Mouse (Mus musculus) inflammation-experienced regulatory T-cells, adult 6 months (primary cell): Measurements from ENCODE around the gene Efnb3. TPM values are rescaled to one million over a fixed set of nuclear protein-coding genes. Genes with fewer than 3 reads are reported as not detected.
"Not testable (repeated sequence)": the region's sequence is repeated elsewhere in the genome, so short reads cannot be mapped to it uniquely, and the experiment has no call there.

Experiments used
- ATAC-seq: one replicate; pipeline ENCODE4 v1.8.0; 2017
- polyA plus RNA-seq, 3 experiments: library from polyadenylated mRNA; unstranded; fragments of 100-300 nt; shearing (Covaris generic); gene quantifications; one replicate each; pipeline ENCODE4 v1.2.1; 2017

The Efnb3 gene
- polyA plus RNA-seq, 3 experiments from 2014 or later: 0.11 to 0.22 TPM; not detected in 1

GRCm38 (mm10) chr11:69549060-69549656 lies 10.8 kb downstream of the Efnb3 start, which contains the start of gene Dnah2:
Dnah2 (minus strand) TSS chr11:69549110.
- no peak for ATAC-seq

GRCm38 (mm10) chr11:69547071-69547470 lies 12.9 kb downstream of the Efnb3 start:
- ATAC-seq: no peak

GRCm38 (mm10) chr11:69546423-69547053 lies 13.5 kb downstream of the Efnb3 start:
- ATAC-seq: no peak

- no peak for ATAC-seq
Observed at GRCm38 (mm10) chr11:69545957-69546356, 14.0 kb downstream of the Efnb3 start.

DNA sequence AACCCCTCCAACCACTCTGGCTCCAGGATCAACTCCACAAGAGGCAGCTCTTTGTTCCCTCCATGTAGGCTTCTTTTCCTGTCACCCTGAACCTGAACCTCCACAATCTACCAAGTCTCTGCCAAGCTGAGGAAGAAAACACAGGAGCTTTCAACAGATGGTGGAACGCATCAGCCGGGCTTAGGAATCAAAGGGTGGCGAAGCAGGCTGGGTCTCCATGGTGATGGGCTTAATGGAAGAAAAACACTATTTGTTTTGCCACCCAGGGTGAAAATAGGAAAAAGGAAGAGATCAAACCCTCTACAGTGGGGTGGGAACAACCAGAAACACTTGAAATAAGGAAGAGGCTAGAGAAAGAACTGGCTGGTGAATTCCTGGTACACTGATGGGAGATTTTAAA lies 16.4 kb downstream of the Efnb3 start:
- no peak for ATAC-seq

- not testable (repeated sequence) for ATAC-seq
Observed at GRCm38 (mm10) chr11:69541741-69542140, 18.3 kb downstream of the Efnb3 start.

GRCm38 (mm10) chr11:69540700-69541099 lies 19.3 kb downstream of the Efnb3 start:
- ATAC-seq: no peak

DNA sequence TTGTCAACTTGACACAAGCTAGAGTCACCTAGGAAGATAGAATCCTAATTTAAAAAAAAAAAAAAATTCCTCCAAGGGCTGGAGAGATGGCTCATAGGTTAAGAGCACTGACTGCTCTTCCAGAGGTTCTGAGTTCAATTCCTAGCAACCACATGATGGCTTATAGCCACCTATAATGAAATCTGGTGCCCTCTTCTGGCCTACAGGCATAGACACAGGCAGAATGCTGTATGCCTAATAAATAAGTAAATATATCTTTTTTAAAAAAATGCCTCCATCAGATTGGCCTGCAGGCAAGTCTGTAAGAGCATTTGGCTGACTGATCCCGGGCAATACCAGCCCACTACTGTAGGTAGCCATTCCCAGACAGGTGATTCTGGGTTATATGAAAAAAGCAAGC lies 25.0 kb downstream of the Efnb3 start:
- ATAC-seq: no peak

DNA sequence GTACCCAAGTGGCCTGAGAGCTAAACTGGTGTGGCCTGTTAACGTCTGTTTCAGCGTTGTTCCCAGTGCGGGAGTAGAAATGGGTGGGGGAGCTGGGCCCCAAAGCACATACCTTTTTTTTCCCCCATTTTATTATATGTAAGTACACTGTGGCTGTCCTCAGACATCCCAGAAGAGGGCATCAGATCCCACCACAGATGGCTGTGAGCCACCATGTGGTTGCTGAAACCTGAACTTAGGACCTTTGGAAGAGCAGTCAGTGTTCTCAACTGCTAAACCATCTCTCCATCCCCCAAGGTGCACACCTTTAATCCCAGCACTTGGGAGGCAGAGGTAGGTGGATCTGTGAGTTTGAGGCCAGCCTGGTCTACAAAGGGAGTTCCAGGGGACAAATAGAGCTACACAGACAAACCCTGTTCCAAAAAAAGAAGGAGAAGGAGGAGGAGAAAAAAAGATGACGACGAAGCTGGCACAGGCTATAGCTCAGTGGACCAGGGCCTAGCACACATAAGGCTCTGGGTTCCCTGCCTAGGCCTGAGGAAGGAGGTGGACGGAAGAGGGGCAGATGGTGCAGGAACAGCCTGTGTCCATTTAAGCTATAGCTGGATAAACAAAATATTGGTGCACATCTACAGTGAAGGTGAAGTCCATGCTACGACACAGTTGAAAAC lies 27.4 kb downstream of the Efnb3 start:
- ATAC-seq: no peak

DNA sequence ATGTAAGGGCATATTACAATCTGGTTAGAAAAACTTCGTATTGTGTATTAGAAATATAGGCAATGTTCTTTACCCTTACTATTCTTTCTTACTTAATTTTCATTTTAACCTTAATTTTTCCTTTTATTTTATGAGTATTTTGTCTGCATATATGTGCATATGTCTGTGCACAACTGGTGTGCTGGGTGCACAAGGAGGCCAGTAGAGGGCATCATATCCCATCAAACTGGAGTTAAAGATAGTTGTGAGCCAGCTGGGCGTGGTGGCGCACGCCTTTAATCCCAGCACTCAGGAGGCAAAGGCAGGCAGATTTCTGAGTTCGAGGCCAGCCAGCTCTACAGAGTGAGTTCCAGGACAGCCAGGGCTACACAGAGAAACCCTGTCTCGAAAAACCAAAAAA lies 29.2 kb downstream of the Efnb3 start:
- ATAC-seq: not testable (repeated sequence)

DNA sequence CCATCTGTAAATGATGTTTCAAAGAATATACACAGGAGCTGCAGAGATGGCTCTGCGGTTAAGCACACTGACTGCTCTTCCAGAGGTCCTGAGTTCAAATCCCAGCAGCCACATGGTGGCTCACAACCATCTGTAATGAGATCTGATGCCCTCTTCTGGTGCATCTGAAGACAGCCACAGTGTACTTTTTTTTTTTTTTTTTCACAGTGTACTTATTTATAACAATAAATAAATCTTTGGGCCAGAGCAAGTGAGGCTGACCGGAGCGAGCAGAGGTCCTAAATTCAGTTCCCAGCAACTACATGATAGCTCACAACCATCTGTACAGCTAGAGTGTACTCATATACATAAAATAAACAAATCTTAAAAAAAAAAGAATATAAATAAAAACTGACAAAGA lies 29.7 kb downstream of the Efnb3 start:
- not testable (repeated sequence) for ATAC-seq

- ATAC-seq: no peak
Observed at GRCm38 (mm10) chr11:69528031-69528390, 32.0 kb downstream of the Efnb3 start.

GRCm38 (mm10) chr11:69527098-69528030 lies 32.6 kb downstream of the Efnb3 start:
- ATAC-seq: no peak

DNA sequence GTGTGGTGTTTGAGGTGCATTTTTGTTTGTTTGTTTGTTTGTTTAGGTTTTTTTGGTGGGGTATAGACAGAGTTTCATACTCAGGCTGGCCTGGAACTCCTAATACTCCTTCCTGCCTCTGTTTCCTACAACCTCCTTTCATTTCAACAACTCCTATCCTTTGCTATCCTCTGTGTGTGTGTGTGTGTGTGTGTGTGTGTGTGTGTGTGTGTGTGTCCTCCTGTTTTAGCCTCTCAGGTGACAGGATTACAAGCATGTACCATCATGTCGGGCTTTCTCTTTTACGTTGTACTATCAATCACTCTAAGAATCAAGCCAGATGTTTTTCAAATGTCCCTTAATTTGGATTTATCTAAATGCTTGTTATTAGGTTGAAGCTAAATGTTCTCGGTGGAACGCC lies 33.4 kb downstream of the Efnb3 start:
- ATAC-seq: no peak

DNA sequence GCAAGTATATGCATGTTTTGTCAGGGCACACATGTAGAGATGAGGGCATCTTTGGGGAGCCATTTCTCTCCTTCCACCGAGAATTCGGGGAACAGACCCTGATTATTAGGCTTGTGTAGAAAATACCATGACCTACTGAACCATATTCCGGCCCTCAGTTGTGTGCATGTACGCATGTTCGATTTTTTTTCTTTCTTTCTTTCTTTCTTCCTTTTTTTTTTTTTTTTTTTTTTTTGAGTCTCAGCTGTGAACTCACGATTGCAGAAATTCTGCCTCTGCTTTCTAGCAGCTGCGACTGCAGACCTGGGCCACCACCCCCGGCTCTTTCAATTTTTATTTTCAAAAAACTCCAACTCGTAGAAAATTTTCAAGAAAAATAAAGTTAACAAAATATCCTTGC lies 34.3 kb downstream of the Efnb3 start:
- ATAC-seq: no peak

DNA sequence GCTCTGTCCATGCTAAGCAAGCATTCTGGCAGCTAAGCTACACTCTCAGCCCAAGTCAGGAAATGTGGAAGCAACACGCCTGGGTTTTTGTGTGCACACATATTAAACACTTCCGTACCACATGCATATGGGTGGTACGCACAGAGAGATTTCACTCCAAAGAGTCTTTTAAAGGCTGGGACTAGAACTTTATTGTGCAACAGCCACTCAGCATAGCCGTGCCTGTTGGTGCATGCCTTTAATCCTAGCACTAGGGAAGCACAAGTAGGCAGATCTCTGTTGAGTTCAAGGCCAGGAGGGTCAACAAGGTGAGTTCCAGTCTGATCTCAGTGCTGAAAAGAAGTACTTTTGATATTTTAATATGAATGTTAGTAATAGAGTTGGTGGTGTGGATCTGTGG lies 36.4 kb downstream of the Efnb3 start:
- ATAC-seq: no peak

- ATAC-seq: no peak
Observed at GRCm38 (mm10) chr11:69521526-69522149, 38.4 kb downstream of the Efnb3 start.

DNA sequence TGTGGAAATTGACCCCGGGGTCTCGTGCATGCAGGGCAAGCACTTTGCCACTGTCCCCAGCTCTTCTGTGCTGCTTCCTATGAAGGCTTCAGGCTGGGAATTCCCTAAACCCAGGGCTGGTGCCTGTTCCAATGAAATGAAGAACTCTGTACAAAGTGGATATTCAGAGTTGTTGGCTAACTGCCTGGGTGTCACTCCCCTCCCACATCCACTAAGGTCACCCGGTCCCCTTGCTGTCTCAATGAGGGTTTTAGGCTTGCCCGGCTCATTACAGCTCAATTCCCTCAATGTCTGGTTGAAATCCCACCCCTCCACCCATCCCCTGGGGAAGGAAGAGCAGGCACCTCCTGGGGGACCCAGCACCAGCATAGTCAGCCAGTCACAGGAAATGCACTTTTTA lies 40.0 kb downstream of the Efnb3 start:
- ATAC-seq: no peak

DNA sequence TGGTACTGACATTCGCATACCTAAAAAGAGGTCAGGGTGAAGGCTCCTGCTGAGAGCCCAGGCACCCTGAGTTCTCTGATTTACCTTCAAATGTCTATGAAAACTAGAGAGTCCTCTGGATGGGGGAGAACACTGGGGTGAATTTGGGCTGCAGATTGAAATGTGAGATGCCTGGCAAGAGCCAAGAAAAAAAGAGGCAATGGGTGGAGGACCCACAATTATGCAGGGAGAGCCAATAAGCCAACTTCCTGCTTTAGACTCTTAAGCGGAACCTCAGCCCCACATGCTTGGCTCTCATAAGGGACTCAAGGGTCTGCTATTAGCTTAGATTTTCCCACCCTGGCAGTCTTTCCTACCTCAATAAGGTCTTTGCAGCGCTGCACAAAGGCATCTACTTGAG lies 43.3 kb downstream of the Efnb3 start:
- ATAC-seq: no peak

DNA sequence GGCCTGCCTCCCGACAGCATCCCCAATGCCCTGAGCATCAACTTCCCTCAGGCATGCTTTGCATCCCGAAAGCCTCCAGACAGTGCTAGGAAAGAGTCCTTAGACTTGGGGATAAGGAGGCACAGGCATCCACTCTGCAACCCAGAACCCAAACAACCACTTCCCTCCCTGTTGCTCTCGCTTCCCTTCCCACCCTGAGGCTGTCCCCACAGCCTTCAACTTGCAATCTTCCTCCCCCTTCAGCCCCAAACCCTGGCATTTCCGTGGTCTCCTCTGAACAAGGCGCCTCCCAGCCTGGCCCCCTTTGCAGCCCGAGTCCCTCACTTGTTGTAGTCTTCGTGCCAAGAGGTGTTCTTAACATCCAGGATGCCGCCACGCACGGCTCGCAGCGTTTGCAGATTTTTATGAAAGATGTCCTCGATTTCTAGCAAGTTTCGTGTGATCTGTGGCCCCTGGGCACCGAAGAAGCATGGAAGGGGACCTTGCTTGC lies 43.8 kb downstream of the Efnb3 start:
- ATAC-seq: no peak

DNA sequence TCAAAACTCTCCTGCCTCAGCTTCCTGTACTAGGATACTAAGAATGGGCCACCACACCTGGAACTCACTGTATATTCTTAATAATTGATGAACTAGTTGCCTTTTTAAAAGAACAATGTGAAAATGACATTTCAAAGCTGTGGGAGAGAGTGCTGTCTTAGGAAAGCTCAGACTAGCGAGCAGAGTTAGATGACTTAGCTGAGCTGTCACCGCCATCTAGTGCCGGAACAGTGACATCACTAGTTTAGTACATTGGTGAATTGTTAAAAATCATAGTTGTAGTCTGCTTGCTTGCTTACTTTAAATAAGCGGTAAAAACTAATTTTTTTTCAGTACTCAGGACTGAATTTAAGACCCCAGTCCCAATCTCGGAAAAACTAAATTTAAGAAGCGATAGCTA lies 46.2 kb downstream of the Efnb3 start:
- no peak for ATAC-seq

DNA sequence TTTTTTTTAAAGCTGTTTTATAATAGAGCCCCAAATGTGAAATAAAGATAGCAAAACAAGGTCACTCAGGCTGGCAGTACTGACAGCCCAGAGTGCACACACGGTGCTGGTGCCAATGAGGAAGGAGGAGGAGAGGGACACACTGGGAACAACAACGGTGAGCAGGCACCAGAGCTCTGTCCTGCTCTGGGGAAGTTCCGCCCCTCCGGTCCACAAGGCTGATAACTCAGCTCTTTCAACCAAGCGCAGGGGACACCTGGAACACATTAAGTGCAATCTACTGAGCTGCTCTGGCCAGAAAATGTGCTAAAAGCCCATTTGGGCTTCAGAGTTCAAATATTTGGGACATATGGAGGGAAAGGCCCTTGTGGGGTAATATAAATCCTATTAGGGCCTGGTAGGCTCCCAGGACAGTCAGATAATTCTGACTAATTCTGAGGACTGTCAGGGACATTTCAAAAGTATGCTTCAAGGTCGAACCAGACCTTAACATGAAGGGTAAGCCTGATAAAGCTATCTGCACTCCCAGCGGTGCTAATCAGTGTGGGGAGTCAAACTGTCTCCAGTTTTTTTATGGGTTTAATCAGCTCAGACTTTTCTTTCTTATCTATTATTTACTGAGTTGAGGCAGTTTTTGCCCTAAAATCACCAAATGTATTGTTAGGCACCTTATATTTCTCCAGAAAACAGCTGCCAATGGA lies 49.1 kb downstream of the Efnb3 start:
- ATAC-seq: no peak
